Mouse (Mus musculus) heart, postnatal 25 days (tissue): ENCODE data around the gene Vmp1. TPM values are rescaled to one million over a fixed set of nuclear protein-coding genes. Genes with fewer than 3 reads are reported as not detected.

Source experiments
- DNase-seq: peaks from one replicate; pipeline ENCODE4 v3.0.0; 2022; ENCODE audit warnings: low spot score
- intact Hi-C: fragments of 180-260 bp; cut with DNase I; formaldehyde crosslinking; loops from one replicate; pipeline ENCODE4 v1.15.1; 2025
- total RNA-seq, 2 experiments: library from RNA; stranded (reverse); gene quantifications; 2 replicates each; pipeline ENCODE4 v1.2.3; 2021

The Vmp1 gene
- total RNA-seq, 2 experiments from 2014 or later, result 63.1 to 66.1 TPM

GRCm38 (mm10) chr11:86678957-86679356 lies 4.7 kb downstream of the Vmp1 start:
- DNase-seq, result no peak
- intact Hi-C loops, result no loop called here

GRCm38 (mm10) chr11:86675520-86675919 lies 8.1 kb downstream of the Vmp1 start:
- no peak for DNase-seq
- intact Hi-C loops, result no loop called here

GRCm38 (mm10) chr11:86672772-86673171 lies 10.9 kb downstream of the Vmp1 start:
- DNase-seq, result no peak
- intact Hi-C loops, result no loop called here

DNA sequence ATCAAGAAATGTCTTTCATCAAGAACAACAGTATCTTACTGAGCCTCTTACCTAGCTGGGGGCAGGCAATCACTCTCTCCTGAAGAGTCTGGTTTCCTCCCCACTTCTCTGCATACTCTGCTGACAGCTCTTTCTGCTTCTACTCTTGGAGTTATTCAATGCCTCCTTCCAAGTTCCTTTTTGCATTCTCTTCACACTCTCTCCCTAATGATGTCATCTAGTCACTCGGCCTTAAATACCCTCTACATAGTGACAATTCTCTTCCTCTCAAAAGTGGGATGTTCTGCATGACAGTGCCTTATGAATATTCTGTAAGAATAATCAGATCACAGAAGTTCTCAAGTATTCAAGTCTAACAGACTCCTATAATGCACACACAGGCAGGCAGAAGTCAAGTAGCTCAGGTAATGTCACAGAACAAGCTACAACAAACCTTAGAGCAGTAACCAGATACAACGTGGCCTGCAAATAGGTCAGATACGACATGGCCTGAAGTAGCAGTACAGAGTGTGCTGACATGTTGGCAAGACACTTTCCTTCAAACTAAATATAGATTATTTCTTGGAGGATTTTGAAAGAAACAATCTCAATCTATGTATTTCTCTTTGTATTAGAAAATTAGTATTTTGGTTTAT lies 12.5 kb downstream of the Vmp1 start:
- intact Hi-C loops, result no loop called here
- DNase-seq, result no peak

GRCm38 (mm10) chr11:86668169-86668568 lies 15.5 kb downstream of the Vmp1 start:
- intact Hi-C loops, result no loop called here
- DNase-seq, result no peak

- intact Hi-C loops, result no loop called here
- DNase-seq, result no peak
These were observed 16.1 kb downstream of the Vmp1 start for GRCm38 (mm10) chr11:86667553-86667952.

GRCm38 (mm10) chr11:86664406-86664805 lies 19.2 kb downstream of the Vmp1 start:
- DNase-seq, result no peak
- intact Hi-C loops, result no loop called here

DNA sequence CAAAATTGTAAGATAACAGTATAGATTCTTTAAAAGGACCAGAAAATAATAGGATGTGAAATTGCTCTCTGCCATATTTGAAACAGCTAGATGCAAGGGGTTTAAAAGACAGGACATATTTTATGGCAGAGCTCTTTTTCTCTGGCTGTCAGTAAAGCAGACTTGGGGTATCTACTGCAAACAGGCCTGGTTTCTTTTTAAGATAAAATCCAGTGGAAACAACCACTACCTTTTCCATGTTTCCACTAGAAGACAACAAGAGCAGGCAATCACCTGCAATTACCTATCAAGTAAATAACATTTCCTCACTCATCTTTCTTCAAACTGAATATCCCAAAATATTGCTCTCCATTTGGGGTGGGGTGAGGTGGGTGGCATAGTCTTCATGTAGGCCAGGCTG lies 19.7 kb downstream of the Vmp1 start:
- intact Hi-C loops, result no loop called here
- DNase-seq, result no peak

- intact Hi-C loops, result no loop called here
- DNase-seq, result no peak
These were observed 20.4 kb downstream of the Vmp1 start for GRCm38 (mm10) chr11:86662986-86663895.

DNA sequence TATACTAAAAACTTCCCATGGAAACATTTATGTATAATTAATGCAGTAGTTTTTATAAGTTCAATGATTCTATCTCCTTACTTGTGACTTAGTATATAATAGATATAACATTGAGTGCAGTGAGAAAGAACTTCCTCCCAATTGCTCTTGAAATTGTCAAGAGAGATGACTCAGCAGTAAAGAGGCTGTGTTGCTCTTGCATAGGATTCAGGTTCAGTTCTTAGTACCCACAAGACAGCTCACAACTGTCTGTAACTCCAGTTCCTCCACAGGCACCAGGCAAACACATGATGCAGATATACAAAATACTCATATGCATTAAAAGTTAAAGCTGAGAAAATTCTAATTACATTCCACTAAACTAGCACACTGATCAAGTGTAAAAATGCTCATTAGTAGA lies 25.8 kb downstream of the Vmp1 start:
- no peak for DNase-seq
- intact Hi-C loops, result no loop called here

DNA sequence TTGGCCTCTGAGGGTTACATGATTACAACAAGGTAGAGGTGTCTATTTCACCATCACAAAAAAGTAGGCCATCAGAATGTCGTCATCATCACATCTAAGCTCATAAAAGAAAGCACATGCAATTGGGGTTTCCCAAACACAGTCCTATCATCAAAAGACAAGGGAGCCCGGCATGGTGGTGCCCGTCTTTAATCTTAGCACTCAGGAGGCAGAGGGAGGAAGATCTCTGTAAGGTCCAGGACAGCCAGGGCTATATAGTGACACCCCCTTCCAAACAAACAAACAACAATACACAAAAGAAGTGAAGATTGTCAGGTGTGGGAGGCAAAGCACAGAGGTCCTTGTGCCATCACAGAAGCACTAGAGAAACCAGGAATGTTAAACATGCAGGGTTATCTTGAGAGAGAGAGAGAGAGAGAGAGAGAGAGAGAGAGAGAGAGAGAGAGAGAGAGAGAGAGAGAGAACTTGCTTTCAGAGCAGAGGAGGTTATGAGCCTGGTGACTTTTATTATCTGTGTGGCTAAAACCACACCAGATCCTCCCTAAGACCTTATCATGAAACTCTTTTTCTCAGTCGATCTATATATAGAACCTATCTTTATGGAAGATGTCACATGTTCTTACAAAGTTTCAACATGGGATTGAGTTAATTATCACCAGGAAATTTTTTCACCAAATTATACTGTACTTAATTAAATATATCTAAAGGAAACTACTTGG lies 26.6 kb downstream of the Vmp1 start:
- intact Hi-C loops, result no loop called here
- DNase-seq, result no peak

- intact Hi-C loops, result loop anchor here (1.0 kb wide), 1 partner anchor 87 kb away; no protein-coding TSS in a partner anchor
These were observed 28.0 kb downstream of the Vmp1 start for GRCm38 (mm10) chr11:86655671-86656070.

DNA sequence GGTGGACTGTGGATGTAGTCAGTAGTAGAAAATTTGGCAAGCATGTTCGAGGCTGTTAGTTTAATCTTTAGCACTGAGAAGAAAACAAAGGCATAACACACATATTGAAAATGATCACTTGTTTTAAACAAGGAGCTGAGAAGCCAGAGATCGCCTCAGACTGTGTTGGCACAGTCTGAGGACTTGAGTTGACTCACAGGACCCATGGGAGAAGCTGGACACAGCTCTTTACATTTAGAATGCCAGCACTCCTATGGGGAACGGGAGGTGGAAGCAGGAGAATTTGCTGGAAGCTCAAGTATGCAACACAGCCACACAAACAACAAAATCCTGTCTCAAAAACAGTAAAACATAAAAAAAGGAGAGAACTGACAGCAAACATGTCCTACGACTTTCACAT lies 29.5 kb downstream of the Vmp1 start:
- no peak for DNase-seq
- intact Hi-C loops, result no loop called here

More at GRCm38 (mm10) chr11:86655671-86656070, 28.0 kb downstream of the Vmp1 start:
- no peak for DNase-seq

DNA sequence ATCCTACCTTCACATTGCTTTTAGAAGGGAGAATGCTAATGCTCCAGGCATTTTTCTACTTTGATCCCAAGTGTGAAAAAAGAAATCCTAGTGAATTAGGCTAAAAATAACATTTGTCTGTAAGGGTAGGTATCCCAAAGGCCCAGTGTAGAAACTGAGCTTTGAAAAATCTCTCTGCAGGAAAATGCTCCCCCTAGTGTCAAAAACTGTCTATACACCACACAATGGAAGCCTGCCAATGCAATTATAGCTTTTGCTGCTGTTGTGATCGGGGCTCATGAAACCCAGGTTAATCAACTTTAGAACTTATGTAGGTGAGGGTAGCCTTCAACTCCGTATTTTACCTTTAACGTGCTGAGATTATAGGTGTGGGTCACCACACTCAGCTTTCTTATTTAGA lies 30.2 kb downstream of the Vmp1 start:
- intact Hi-C loops, result no loop called here
- DNase-seq, result no peak

DNA sequence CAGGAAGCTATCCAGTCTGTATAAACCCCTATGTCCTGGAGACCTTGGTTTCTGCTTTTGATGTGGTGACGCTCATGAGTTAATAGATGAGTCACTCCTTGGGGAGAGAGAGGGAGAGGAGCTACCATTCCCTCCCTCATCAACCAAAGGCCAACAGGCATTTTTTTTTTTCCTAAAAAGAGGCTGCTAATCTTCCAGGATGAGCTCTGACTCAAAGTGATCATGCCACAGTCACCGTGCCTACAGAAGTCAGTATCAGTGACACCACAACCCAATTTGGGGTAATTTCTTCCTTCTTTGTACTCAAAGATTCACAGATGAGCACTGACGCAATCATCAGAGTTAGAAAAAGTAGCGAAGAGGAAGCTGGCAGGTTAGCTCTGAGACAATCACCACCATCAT lies 31.1 kb downstream of the Vmp1 start:
- DNase-seq, result no peak
- intact Hi-C loops, result no loop called here

DNA sequence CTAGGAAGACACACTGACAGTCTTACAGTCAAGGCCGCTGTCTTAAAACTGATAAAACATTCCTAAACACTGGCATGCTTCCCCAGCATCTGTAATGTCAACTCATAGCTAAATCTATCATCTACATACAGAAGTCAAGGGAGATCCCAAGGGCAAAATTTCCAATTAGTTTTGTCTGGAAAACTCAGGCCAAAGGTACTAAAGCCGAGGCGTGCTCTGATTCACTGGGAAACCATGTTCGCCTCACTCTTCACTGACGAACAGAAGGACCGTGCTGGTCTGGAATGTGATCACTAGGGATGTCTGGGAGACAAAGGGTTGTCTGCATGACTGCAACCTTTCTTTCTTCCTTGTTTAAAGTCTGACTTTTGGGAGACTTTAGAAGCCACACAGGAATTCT lies 33.0 kb downstream of the Vmp1 start:
- DNase-seq, result no peak
- intact Hi-C loops, result no loop called here

- no peak for DNase-seq
- intact Hi-C loops, result no loop called here
These were observed 34.1 kb downstream of the Vmp1 start for GRCm38 (mm10) chr11:86649542-86649941.

- DNase-seq, result no peak
- intact Hi-C loops, result no loop called here
These were observed 35.8 kb downstream of the Vmp1 start for GRCm38 (mm10) chr11:86647706-86648447.

GRCm38 (mm10) chr11:86646885-86647459 lies 36.7 kb downstream of the Vmp1 start:
- no peak for DNase-seq
- intact Hi-C loops, result no loop called here
